Mouse (Mus musculus): ENCODE measurements around the gene Selenon. TPM values are rescaled to one million over a fixed set of nuclear protein-coding genes. Genes with fewer than 3 reads are reported as not detected.

The Selenon gene
- total RNA-seq, 4 experiments from 2014 or later: 17.1 to 20.4 (median 19.4) TPM

- no peak for DNase-seq (ENCODE audit: low spot score)
These were observed 4.9 kb downstream of the Selenon start for GRCm38 (mm10) chr4:134546814-134547705.

- peak; percentile 93 for DNase-seq (ENCODE audit: low spot score)
These were observed 8.7 kb downstream of the Selenon start for GRCm38 (mm10) chr4:134543261-134543660.

- DNase-seq (ENCODE audit: low spot score): no peak
These were observed 9.2 kb downstream of the Selenon start for GRCm38 (mm10) chr4:134542726-134543125.

GRCm38 (mm10) chr4:134538997-134539580, 12.9 kb downstream of the Selenon start:
- DNase-seq (ENCODE audit: low spot score): no peak

GRCm38 (mm10) chr4:134535787-134536151, 16.2 kb downstream of the Selenon start:
- DNase-seq (ENCODE audit: low spot score): no peak

- DNase-seq (ENCODE audit: low spot score): peak; percentile 99
These were observed 16.8 kb downstream of the Selenon start, which contains the start of gene Mtfr1l for GRCm38 (mm10) chr4:134534932-134535786. Gene Mtfr1l (minus strand): TSS chr4:134535387.

- peak; percentile 63 for DNase-seq (ENCODE audit: low spot score)
These were observed 17.7 kb downstream of the Selenon start for GRCm38 (mm10) chr4:134534124-134534886.

GRCm38 (mm10) chr4:134533421-134533820, 18.5 kb downstream of the Selenon start:
- DNase-seq (ENCODE audit: low spot score): no peak

GRCm38 (mm10) chr4:134532928-134533327, 19.0 kb downstream of the Selenon start:
- no peak for DNase-seq (ENCODE audit: low spot score)

- no peak for DNase-seq (ENCODE audit: low spot score)
These were observed 25.7 kb downstream of the Selenon start for GRCm38 (mm10) chr4:134526220-134526619.

- no peak for DNase-seq (ENCODE audit: low spot score)
These were observed 26.2 kb downstream of the Selenon start for GRCm38 (mm10) chr4:134525806-134526205.

- DNase-seq (ENCODE audit: low spot score): no peak
These were observed 28.5 kb downstream of the Selenon start for GRCm38 (mm10) chr4:134523447-134523846.

- DNase-seq (ENCODE audit: low spot score): no peak
These were observed 32.7 kb downstream of the Selenon start for GRCm38 (mm10) chr4:134519281-134519680.

GRCm38 (mm10) chr4:134518541-134518940, 33.4 kb downstream of the Selenon start:
- no peak for DNase-seq (ENCODE audit: low spot score)

GRCm38 (mm10) chr4:134517719-134518118, 34.2 kb downstream of the Selenon start:
- no peak for DNase-seq (ENCODE audit: low spot score)

- DNase-seq (ENCODE audit: low spot score): peak; percentile 63
These were observed 35.0 kb downstream of the Selenon start for GRCm38 (mm10) chr4:134516981-134517380.

- no peak for DNase-seq (ENCODE audit: low spot score)
These were observed 36.4 kb downstream of the Selenon start for GRCm38 (mm10) chr4:134515614-134516013.

- DNase-seq (ENCODE audit: low spot score): no peak
These were observed 37.5 kb downstream of the Selenon start for GRCm38 (mm10) chr4:134514309-134514930.

GRCm38 (mm10) chr4:134512798-134513197, 39.2 kb downstream of the Selenon start:
- DNase-seq (ENCODE audit: low spot score): peak; percentile 55

- DNase-seq (ENCODE audit: low spot score): no peak
These were observed 40.2 kb downstream of the Selenon start for GRCm38 (mm10) chr4:134511730-134512129.
